Mouse (Mus musculus) forebrain, embryonic 10.5 days (tissue): ENCODE results near the gene Pla2g6. TPM values are rescaled to one million over a fixed set of nuclear protein-coding genes. Genes with fewer than 3 reads are reported as not detected.
A peak's percentile ranks its signal among the peaks of the same experiment; 100 is the strongest.

ENCODE experiments used
- DNase-seq: peaks from one replicate; pipeline ENCODE4 v3.0.0-alpha.2; 2017; ENCODE audit warnings: low spot score; ENCODE audit errors: extremely low spot score
- H3K27ac ChIP-seq: fragments of 300-500 bp; sonication (generic); 2 replicates; pipeline ENCODE4 v1.5.1; 2016; ENCODE audit warnings: mild to moderate bottlenecking
- H3K27me3 ChIP-seq: fragments of 300-500 bp; sonication (generic); 2 replicates; pipeline ENCODE4 v1.6.1; 2016; ENCODE audit warnings: mild to moderate bottlenecking; ENCODE audit not compliant: poor library complexity, severe bottlenecking
- H3K36me3 ChIP-seq: fragments of 300-500 bp; sonication (generic); replicated peaks from 2 replicates; pipeline ENCODE4 v1.6.1; 2016; ENCODE audit warnings: mild to moderate bottlenecking, moderate library complexity
- H3K4me1 ChIP-seq: fragments of 300-500 bp; sonication (generic); 2 replicates; pipeline ENCODE4 v1.6.1; 2016
- H3K4me3 ChIP-seq: fragments of 300-500 bp; sonication (generic); 2 replicates; pipeline ENCODE4 v1.5.1; 2016; ENCODE audit warnings: mild to moderate bottlenecking, moderate library complexity
- H3K9me3 ChIP-seq: fragments of 300-500 bp; sonication (generic); 2 replicates; pipeline ENCODE4 v1.6.1; 2016; ENCODE audit warnings: mild to moderate bottlenecking, moderate library complexity
- WGBS: fragments of 180-500 bp; shearing (Covaris S2); methylation state at CpG from one replicate; pipeline ENCODE4 v1.1.7; 2016; 5-methylcytosine and 5-hydroxymethylcytosine counted together
- polyA plus RNA-seq: library from polyadenylated mRNA; unstranded; fragments of >200 nt; fragmentation: Nextera tagmentation; extraction: Ambion mirVana; gene quantifications from 2 replicates; pipeline ENCODE4 v1.2.1, GENCODE M21; 2016

Gene Pla2g6
- polyA plus RNA-seq, 1 experiment from 2014 or later, result 20.9 TPM

DNA sequence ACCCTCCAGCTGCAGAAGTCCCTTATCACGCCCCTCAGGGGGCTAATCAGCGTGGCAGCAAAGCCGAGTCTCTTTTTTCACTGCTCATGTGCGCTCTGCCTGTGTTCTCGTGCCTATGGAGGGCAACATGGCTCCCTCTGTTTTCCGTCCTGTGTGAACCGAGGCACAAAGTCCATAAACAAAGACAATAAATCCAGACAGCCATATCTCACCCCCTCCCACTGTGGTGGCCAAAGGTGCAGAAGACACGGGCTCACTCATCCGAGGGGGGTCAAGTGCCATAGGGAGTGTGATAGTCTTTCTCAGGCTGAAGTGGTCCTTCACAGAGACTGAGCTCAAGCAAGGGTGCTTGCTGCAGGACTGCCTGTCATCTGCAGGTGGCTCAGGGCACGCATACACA is 55.2 kb downstream of the Pla2g6 start:
- no peak for DNase-seq
- Histone ChIP-seq H3K27ac (no peak overlapping the region), H3K9me3 (no peaks in the 10 kb centered on the region), H3K27me3 (peaks cover 38% of the 10 kb centered on the region), H3K4me1 (peaks cover 23% of the 10 kb centered on the region), H3K36me3 (no peaks in the 10 kb centered on the region), H3K4me3 (no peak overlapping the region)
- 71% methylated on average over 10 of the region's 10 CpGs for WGBS

DNA sequence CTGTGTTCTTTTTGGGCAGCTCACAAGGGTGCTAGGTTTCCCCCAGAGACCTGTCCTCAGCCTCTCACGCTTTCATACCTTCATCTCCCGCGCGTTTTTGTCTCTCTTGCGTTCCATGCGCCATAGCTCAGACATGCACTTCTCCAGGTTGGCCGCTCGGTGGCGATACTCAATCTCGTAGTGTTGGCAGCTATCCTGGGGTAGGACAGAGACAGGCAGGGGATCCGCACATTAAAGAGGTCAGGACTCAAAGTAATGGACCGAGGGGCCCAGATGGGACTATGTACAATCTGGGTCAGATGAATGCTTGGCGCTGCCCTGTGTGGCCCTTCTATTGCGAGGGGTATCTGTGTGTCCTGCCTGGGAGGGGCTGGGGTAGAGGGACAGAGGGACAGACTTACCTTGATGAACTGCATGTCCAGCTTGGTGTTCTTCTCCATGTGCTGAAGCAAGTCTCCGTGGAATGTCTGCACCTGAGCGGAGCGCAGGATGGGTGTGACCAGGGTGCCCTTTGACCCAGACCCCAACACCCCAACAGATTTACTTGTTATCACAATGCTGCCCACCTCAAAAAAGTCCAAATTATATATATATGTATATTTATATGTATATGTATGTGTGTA is 57.0 kb downstream of the Pla2g6 start:
- 12% methylated on average over 17 of the region's 17 CpGs for WGBS
- Histone ChIP-seq H3K4me1 (peaks cover 23% of the 10 kb centered on the region), H3K9me3 (no peaks in the 10 kb centered on the region), H3K27me3 (peaks cover 43% of the 10 kb centered on the region), H3K36me3 (no peaks in the 10 kb centered on the region), H3K27ac (peak overlapping the region; percentile 82), H3K4me3 (peak overlapping the region; percentile 59)
- peak; percentile 75 for DNase-seq

DNA sequence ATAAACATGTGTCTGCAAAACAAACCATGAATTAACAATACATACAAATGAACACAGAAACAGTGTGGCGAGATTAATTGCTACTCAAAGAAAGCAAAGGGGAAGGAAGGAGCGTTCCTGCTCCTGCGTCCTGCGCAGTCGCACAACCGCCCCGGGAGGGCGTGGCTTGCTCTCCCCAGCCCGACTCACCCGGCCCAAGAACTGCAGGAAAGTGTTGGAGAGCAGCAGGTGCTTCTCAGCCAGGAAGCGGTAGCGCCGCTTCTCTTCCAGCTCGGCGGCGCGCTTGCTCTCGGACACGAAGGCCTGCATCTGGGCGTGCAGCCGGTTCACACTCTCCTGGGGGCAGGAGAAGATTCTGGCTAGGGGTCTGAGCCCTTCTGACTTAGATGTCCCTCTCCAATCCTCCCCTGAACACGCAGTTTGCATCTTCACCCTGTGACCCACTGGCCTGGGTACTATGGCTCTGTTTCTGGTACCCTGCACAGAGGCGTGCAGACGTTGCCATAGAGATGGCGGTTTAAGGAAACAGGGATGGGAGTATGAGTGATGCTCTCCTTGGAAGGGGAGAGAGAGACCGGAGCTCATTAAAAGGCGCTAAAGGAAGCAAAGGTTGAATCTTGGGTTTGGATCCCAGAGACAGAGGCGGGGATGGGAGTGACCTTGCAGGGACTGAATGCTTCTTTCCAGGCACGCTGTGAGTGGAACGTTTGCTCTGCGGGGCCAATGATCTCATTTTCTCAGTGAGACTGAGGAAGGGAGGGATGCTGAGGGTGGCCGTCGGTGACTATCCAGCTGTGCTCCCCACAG is 57.7 kb downstream of the Pla2g6 start:
- 1% methylated on average over 33 of the region's 33 CpGs for WGBS
- H3K9me3 ChIP-seq, result no peaks in the 10 kb centered on the region
- peak; percentile 73 for DNase-seq
- H3K4me3 ChIP-seq, result peak overlapping the region; percentile 59
- peaks cover 23% of the 10 kb centered on the region for H3K4me1 ChIP-seq
- H3K27me3 ChIP-seq, result peaks cover 43% of the 10 kb centered on the region
- H3K27ac ChIP-seq, result peak overlapping the region; percentile 82
- H3K36me3 ChIP-seq, result no peaks in the 10 kb centered on the region

DNA sequence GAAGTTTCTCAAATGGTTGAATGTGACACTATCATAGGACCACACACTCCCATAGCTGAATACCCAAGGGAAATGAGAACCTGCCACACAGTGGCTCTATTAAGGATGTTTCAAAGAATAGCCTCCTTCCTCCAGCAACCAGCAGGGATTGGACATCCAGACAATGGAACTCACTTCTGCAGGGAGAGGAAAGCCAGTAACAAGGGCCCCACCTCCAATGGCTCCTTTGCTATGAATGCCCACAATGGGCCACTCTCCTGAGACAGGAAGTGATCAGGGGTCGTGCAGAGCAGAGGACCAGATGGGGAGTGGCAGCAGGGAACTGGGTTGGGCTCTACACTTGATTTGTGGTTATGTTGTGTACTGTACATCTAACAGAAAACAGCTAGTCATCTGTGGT is 59.7 kb downstream of the Pla2g6 start:
- Histone ChIP-seq H3K4me1 (peaks cover 21% of the 10 kb centered on the region), H3K9me3 (no peaks in the 10 kb centered on the region), H3K27ac (no peak overlapping the region), H3K27me3 (peaks cover 59% of the 10 kb centered on the region), H3K4me3 (no peak overlapping the region), H3K36me3 (no peaks in the 10 kb centered on the region)
- no peak for DNase-seq
- WGBS, result 38% methylated on average over 1 of the region's 1 CpGs

DNA sequence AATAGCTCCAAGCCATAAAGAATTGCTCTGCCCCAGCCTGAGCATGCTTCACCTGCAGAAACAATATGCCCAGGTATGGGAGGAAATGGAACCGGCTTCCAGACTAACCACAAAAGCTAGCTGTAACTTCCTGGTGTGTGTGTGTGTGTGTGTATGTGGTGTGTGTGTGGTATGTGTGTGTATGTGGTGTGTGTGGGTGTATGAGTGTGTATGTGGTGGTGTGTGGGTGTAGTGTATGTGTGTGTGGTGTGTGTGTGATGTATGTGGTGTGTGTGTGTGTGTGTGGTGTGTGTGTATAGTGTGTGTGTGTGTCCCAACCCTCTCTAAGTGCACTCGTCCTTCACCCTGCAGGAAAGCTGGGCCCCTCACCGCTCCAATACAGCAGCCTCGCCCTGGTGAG is 62.8 kb downstream of the Pla2g6 start:
- H3K27me3 ChIP-seq, result peaks cover 71% of the 10 kb centered on the region
- H3K4me1 ChIP-seq, result peaks cover 30% of the 10 kb centered on the region
- H3K36me3 ChIP-seq, result no peaks in the 10 kb centered on the region
- no peak for DNase-seq
- WGBS, result 73% methylated on average over 4 of the region's 4 CpGs
- H3K9me3 ChIP-seq, result no peaks in the 10 kb centered on the region
- H3K4me3 ChIP-seq, result no peak overlapping the region
- no peak overlapping the region for H3K27ac ChIP-seq

DNA sequence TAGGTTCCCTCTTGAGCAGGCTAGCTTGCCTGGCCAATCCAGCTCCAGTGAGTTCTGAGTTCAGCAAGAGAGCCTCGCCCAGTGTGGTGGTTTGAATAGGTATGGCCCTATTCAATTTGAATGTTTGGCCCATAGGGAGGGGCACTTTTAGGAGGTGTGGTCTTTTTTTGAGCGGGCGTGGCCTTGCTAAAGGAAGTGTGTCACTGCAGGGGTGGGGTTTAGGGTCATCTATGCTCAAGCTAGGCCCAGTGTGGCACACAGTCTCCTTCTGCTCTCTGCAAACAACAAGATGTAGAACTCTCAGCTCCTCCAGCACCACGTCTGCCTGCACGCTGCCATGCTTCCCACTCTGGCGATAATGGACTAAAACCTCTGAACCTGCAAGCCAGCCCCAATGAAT is 64.5 kb downstream of the Pla2g6 start:
- H3K4me1 ChIP-seq, result peaks cover 29% of the 10 kb centered on the region
- H3K27ac ChIP-seq, result no peak overlapping the region
- 91% methylated on average over 6 of the region's 6 CpGs for WGBS
- no peaks in the 10 kb centered on the region for H3K9me3 ChIP-seq
- DNase-seq, result no peak
- no peak overlapping the region for H3K4me3 ChIP-seq
- H3K27me3 ChIP-seq, result peaks cover 76% of the 10 kb centered on the region
- no peaks in the 10 kb centered on the region for H3K36me3 ChIP-seq

DNA sequence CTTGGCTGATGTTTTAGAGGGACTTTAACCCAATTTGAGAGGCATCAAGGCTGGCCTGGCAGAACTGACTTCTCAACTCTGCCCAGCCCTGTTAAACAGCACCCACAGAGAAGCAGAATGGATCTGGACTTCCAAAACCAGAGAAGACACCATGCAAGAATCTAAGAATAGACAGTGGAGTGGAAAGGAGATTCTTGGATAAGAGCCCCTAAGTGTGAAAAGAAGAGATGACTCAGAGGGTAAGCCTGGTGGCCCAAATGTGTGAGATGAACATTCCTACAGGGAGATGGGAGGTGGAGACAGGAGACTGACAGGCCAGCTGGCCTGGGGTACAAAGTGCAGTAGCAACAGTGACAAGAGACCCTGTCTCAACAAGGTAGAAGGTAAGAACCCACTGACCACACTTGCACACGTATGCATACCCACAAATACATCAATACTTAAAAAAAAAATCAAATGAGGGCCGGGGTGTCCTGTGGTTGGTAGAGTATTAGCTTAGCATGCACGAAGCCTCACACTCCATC is 65.3 kb downstream of the Pla2g6 start:
- Histone ChIP-seq H3K4me3 (no peak overlapping the region), H3K27me3 (peaks cover 77% of the 10 kb centered on the region), H3K27ac (no peak overlapping the region), H3K4me1 (peaks cover 28% of the 10 kb centered on the region), H3K9me3 (no peaks in the 10 kb centered on the region), H3K36me3 (no peaks in the 10 kb centered on the region)
- DNase-seq, result no peak
- WGBS, result 89% methylated on average over 3 of the region's 3 CpGs

DNA sequence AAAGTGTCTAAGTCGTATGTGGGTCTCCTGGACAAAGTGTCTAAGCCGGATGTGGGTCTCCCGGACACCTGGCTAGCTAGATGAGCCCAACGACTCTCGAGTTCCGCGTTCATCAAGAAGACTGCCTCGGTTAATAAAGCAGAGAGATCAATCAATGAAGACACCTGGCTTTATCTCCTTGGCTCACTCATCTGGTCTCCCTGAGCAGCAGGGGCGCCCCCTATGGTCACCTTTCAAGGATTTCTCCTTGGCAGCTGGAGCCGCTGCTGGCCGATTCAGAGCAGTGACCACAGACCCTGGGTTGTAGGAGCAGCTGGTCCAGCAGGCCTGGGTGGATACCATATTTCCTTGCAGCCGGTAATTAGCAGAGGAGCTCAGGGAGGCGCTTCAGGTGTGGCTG is 65.8 kb downstream of the Pla2g6 start:
- H3K4me3 ChIP-seq, result peak overlapping the region; percentile 84
- no peaks in the 10 kb centered on the region for H3K36me3 ChIP-seq
- H3K27me3 ChIP-seq, result peaks cover 73% of the 10 kb centered on the region
- no peaks in the 10 kb centered on the region for H3K9me3 ChIP-seq
- H3K4me1 ChIP-seq, result peaks cover 28% of the 10 kb centered on the region
- peak; percentile 46 for DNase-seq
- H3K27ac ChIP-seq, result no peak overlapping the region
- WGBS, result 25% methylated on average over 13 of the region's 13 CpGs

DNA sequence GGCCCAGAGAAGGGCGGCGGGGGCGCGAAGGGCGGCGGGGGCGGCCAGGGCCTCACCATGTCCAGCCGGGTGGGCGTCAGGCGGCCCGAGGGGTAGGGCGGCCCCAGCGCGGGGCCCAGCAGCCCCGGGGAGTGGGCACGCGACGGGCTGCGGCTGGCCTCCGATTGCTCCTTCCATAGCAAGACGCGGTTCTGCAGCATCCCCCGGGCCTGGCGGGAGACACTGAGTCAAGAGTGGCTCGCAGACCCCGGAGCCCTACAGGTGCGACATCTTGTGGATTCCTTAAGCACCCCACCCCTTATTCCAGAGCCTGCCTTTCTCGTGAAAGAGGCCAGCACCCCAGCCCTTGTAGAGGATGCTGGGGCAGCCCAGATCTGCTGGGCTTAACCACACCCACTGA is 66.4 kb downstream of the Pla2g6 start:
- H3K4me3 ChIP-seq, result peak overlapping the region; percentile 84
- H3K4me1 ChIP-seq, result peaks cover 28% of the 10 kb centered on the region
- under 1% methylated on average over 18 of the region's 28 CpGs for WGBS
- peaks cover 73% of the 10 kb centered on the region for H3K27me3 ChIP-seq
- H3K27ac ChIP-seq, result peak overlapping the region; percentile 83
- no peaks in the 10 kb centered on the region for H3K9me3 ChIP-seq
- DNase-seq, result peak; percentile 36
- no peaks in the 10 kb centered on the region for H3K36me3 ChIP-seq

DNA sequence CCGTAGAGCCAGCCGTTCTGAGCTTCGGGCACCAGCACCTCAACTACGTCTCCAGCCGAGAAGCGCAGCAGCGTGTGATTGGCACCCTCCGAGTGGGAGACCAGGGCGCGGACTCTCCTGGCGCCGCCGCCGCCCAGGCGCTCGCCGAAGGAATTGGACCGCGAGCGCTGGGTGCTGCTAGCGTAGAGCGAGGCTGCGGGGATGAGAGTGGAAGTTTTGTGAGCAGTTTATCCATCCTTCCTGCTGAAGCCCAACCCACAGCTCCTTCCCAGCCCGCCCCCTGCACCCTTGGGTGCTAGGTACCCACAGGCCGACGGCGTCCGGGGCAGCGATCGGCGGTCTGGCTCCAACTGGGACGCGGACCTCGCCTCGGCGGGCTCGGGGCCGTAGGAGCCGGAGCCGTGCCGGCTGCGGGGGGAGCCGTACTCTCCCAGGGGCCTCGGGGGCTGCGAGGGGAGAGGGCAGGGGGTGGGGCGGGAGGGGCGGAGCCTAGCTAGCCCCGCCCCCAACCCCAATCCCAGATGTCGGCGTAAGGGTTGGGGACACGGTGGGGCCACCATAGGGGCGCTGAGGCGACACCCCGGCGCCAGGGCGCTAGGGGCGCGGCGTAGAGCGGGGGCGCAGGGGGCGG is 67.0 kb downstream of the Pla2g6 start:
- peak; percentile 41 for DNase-seq
- H3K27ac ChIP-seq, result peak overlapping the region; percentile 83
- H3K4me1 ChIP-seq, result peaks cover 28% of the 10 kb centered on the region
- WGBS, result 1% methylated on average over 62 of the region's 62 CpGs
- peaks cover 73% of the 10 kb centered on the region for H3K27me3 ChIP-seq
- H3K9me3 ChIP-seq, result no peaks in the 10 kb centered on the region
- H3K4me3 ChIP-seq, result peak overlapping the region; percentile 84
- H3K36me3 ChIP-seq, result no peaks in the 10 kb centered on the region

DNA sequence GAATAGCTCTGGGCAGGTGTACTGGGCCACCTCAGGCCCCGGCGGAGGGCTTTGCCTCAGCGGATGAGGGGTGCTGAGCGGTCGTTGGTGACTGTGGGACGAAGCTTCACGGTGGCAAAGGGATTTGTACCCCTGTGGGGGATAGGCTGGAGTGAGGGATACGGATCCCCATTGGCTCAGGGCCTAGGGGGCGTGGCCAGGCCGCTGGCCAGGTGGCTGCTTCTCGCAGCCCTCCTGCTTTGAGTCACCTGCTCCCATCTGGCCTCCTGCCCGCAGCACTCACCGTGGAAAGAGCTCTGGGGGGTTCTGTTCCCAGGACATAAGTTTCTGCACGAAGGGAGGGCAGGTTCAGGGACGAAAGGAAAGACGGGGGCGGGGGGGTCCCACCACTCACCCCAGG is 69.7 kb downstream of the Pla2g6 start:
- H3K4me1 ChIP-seq, result peaks cover 34% of the 10 kb centered on the region
- WGBS, result 39% methylated on average over 17 of the region's 17 CpGs
- peaks cover 79% of the 10 kb centered on the region for H3K27me3 ChIP-seq
- no peaks in the 10 kb centered on the region for H3K36me3 ChIP-seq
- DNase-seq, result no peak
- H3K27ac ChIP-seq, result no peak overlapping the region
- H3K4me3 ChIP-seq, result no peak overlapping the region
- no peaks in the 10 kb centered on the region for H3K9me3 ChIP-seq

DNA sequence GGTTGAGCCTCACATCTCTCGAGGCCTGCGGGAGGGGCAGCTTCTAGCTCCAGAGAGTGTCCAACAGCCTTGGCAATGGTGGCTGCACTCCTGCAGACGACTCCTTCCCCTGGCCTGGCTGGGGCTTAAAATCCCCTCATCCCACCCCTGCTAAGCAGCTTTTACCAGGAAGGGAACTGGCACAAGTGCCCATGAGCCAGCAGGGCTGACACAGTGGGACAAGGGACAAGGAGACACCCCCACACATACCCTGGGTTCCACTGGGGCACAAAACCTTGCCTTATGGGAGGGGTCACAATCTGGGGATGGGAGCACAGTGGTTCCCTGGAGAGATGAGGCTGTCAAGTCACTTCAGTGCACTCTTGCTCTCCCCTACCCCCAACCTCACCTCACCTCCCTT is 73.5 kb downstream of the Pla2g6 start, which contains the start of gene Slc16a8:
TSS of gene Slc16a8 (minus strand) at position 101 of the 400 bp plus-strand sequence.
- H3K27me3 ChIP-seq, result peaks cover 79% of the 10 kb centered on the region
- peaks cover 27% of the 10 kb centered on the region for H3K4me1 ChIP-seq

More for the DNA sequence above, 73.5 kb downstream of the Pla2g6 start, which contains the start of gene Slc16a8:
- Histone ChIP-seq H3K4me3 (no peak within 1 kb of the TSS), H3K36me3 (0 out of 2 replicates have a peak, but pooled peaks cover 1% of the 10 kb centered on the region), H3K9me3 (no peaks in the 10 kb centered on the region), H3K27ac (no peak within 1 kb of the TSS)
- no peak for DNase-seq
- WGBS, result 24% methylated on average over 3 of the region's 3 CpGs
